Mouse (Mus musculus) MEL-GATA-1-ER (cell line): Measurements from ENCODE around the gene Tm9sf1.

ENCODE experiments used
- DNase-seq: peaks from one replicate; pipeline ENCODE4 v3.0.0-alpha.2; 2012; ENCODE audit warnings: low read depth; ENCODE audit errors: extremely low read depth

The Tm9sf1 gene

DNA sequence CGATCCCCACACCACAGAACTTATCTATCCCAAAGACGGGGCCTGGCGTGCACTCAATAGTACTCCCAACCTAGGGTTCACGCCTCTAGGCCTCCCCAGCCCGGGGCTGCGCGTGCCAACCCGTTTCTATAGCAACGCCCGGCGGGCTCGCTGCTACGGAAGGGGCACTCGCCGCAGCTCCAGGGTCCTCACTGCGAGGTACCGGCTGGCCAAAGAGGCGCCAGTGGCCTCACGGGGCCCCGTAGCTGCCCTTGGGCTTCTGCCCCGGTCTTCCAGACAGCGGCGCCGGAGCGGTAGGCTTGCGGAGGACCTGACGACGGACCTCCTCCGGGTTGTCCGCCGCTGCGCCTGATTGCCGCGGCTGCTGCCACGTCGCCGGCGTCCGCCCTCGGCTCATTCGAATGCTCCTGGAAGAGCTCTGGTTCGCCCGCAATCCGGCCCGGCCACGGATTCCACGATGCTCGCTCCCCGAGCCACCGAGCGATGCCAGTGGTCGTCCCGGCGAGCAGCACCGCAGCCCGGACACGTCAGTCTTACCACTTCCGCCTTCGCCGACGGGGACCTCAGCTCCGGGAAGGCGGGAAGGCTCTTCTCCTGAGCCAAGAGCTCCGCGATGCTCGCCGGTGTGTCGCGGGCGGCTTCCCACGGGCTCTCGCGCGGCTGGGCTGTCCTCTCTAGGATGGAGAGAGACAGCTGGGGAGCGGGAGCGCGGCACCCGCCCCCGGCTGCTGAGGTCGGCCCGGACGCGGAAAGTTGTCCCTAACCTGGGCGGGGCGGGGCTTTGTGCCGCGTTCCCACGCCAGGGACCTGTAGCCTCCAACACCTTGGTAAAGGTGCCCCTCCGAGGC is at the start of gene Tm9sf1:
Gene Tm9sf1, minus strand, starts transcription at position 747 of the 848 bp plus-strand sequence.
- DNase-seq: peak; percentile 60

GRCm38 (mm10) chr14:55689433-55689832 is 45.8 kb upstream of the Tm9sf1 start:
- DNase-seq: no peak

- DNase-seq: no peak
These were observed 38.5 kb upstream of the Tm9sf1 start for GRCm38 (mm10) chr14:55682118-55682493.

- peak; percentile 94 for DNase-seq
These were observed 37.8 kb upstream of the Tm9sf1 start, which contains the start of gene Tinf2 for GRCm38 (mm10) chr14:55681160-55682117. Gene Tinf2 (minus strand): TSS chr14:55681820.

DNA sequence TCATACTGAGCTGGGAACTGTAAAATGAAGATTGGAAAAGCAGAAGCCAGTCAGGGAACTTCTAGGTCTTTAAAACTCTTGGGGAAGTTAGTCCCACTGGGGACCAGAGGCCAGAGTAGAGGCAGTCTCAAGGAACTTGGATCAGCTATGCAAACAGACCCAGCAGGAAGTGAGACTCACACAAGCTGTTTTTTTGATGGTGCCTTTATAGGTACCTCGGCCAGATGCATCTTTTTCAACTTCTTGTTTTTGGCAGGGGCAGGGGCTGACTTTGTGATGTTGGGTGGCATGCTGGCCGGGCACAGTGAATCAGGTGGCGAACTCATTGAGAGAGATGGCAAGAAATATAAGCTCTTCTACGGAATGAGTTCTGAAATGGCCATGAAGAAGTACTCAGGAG is 34.0 kb upstream of the Tm9sf1 start:
- DNase-seq: no peak

- no peak for DNase-seq
These were observed 29.1 kb upstream of the Tm9sf1 start for GRCm38 (mm10) chr14:55672741-55673060.

DNA sequence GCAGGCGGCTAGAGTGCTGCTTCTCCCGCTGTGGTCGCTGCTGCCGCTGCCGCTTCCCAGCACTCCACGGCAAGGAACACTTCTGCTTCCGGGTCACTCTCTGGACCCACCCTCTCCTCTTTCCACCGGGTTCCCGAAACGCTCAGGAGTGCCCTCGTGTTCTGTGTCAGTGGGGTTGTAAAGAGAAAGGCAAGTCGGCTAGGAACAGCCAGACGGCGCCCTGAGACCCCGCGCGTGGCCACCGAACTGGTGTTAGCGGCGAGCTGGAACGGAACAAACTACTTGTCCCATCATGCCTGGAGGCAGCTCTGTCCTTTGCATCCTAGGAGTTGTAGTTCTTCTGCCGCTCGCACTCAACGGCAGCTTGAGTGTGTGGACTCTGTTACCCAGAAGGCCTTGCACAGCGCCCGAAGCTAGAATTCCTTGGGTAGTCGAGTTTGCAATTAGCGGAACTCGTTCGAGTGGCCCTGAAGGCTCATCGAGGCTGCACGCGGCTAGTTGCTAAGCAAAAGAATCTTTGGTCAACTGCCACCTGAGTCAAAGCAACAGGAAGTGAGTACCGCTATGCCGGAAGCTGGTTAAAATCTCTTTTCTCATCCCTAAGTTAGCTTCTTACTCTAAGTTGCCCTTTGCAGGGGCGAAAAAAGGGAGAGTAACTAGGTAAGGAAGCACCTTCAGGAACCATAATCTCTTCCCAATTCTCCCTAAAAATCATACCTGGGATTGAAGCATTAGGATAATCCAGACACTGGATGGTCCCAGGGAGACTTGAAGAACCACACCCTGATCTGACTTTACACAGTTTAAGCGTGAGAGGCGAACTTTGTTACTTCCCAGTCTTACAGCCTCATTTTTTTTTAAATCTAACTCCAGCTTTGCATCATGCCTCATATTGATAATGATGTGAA is 28.5 kb upstream of the Tm9sf1 start, which contains the start of the genes Gmpr2 and Nedd8:
Gene Gmpr2, plus strand, starts transcription at position 109 of the 908 bp plus-strand sequence.
Gene Nedd8, minus strand, starts transcription at position 292 of the 908 bp plus-strand sequence.
- peak; percentile 99 for DNase-seq

DNA sequence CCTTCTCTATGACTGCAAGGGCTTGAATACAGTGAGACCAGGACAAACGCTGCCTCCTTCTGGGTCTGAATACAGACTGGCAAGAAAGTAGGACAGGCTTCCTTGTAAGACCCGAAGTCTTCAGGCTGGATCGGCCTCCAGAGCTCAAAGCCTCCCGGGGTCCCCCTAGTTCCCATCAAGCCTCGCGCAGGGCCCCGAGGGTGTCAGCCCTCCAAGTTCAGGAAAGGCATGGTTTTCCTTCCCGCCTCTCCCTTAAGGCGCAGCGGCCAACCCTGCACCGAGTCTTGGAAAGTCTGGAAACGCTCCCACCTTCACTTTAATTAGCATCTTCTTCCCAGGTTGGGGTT is 27.9 kb upstream of the Tm9sf1 start:
- no peak for DNase-seq

DNA sequence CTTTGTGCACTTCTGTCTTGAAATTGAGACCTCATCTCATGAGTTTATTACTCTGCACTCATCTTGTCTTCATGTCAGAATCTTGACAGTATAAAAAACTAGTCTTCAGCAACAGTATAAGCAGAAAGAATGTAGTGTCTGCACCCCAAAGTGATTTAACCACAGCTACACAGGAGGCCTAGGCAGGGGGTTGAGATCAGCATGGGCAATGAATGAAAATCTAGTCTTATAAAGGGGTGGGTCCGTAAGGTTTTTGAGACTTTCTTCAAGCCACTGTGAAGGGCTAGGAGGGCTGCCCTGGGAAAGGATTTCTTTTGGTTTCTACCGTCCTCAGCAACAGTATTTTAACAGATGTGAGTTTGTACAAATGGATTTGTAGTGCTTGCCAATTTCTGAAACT is 17.0 kb upstream of the Tm9sf1 start:
- DNase-seq: no peak

DNA sequence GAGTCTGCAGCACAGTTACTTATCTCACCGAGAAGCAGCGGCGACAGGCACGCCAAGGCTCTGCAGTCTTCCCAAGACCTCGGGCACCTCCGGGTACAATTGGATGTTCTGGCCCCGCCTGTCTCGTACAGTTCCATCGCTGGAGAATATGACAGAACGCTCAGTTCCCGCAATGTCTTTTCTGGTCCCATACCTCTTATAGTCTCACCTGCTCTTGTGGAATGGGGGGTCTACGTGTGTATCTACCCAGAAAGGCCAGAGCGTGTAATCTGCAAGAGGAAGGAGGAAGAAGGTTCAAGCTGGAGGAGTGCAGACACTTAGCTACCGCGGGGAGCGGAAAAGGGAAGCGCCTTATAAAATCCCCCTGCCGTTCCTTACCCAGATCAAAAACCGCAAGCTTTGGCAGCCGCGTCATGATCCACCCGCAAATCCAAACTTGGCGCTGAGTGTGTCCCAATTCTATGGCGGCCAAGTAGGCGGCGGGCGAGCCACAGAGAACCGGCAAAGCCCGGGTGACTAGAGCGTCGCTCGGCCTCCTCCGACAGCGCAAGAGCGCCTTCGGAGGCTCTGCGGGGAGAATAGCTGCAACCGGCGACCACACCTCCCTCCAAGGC is 16.5 kb upstream of the Tm9sf1 start, which contains the start of gene Mdp1:
Gene Mdp1, minus strand, starts transcription at position 549 of the 614 bp plus-strand sequence.
- DNase-seq: peak; percentile 69

DNA sequence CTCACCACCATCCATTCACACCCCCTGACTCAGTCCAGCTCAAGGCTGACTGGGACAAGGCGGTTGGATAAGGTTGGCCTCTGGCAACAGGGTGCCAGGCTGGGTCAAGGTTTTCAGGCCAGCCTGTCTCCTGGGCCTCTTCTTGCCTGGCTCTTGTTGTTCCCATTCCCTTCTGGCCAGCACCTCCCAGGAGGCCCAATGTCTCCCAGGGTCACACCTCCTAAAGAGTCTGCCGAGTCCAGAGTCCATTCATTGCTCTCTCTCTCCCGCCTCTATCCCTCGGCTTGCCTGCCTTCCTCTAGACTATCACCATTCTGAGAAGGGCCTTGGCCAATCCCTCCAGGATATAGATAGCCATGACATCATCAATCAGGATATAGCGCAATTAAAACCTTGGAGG is 14.4 kb upstream of the Tm9sf1 start:
- no peak for DNase-seq

DNA sequence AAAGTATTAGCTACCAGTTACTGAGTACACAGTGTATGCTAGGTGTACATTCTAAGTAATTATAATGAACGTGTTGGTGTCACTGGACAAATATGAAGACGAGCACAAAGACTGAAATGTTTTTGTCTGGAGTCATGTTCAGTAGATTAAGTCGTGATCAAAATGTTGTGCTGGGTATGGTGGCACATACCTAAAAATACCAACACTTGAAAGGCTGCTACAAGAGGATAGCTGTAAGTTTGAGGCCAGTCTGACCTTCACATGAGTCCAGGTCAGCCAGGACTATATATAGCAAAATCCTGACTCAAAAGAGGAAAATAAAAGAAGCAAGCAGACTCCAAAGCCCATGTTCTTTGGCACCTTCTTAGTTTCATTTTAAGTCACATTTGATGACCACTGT is 13.3 kb upstream of the Tm9sf1 start:
- DNase-seq: no peak

GRCm38 (mm10) chr14:55651528-55651927 is 7.9 kb upstream of the Tm9sf1 start:
- no peak for DNase-seq

GRCm38 (mm10) chr14:55649884-55650283 is 6.3 kb upstream of the Tm9sf1 start, which contains the start of gene Tssk4:
Gene Tssk4 (plus strand): TSS chr14:55650184.
- no peak for DNase-seq

DNA sequence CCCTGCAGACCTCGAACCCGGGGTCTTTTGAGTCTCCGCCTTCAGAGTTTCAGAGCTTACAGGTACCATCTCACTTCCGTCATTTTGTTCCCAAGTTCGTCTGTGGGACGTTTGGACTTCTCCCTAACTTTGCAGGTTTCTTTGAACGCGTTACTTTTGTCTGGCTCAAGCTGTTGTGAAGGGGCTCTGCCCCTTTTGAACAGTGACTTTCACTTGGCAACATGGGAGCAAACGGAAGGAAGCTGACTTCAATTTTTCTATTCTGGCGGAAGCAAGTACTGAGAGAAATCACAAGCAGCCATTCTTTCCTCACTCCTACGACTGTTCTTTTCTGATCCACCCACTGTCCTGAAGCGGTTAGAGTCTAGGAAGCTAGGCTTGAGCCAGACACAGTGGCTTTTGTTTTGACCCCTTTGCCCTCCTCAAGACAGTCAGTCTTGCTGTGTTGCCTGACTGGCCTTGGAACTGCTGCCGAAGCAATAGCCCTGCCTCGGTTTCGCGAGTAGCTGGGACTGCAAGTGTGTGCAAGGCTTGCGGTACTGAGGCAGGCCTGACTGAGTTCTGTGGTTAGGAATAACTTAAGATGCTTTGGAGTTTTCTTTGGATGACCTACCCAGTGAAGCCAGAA is 769 bp upstream of the Tm9sf1 start:
- no peak for DNase-seq

GRCm38 (mm10) chr14:55642679-55643059 is 937 bp downstream of the Tm9sf1 start:
- no peak for DNase-seq

- no peak for DNase-seq
These were observed 2.3 kb downstream of the Tm9sf1 start for GRCm38 (mm10) chr14:55641291-55641690.

GRCm38 (mm10) chr14:55640816-55641215 is 2.8 kb downstream of the Tm9sf1 start:
- no peak for DNase-seq

- DNase-seq: no peak
These were observed 5.8 kb downstream of the Tm9sf1 start, which contains the start of gene Gm49378 for GRCm38 (mm10) chr14:55637795-55638194. Gene Gm49378 (minus strand): TSS chr14:55637895.

DNA sequence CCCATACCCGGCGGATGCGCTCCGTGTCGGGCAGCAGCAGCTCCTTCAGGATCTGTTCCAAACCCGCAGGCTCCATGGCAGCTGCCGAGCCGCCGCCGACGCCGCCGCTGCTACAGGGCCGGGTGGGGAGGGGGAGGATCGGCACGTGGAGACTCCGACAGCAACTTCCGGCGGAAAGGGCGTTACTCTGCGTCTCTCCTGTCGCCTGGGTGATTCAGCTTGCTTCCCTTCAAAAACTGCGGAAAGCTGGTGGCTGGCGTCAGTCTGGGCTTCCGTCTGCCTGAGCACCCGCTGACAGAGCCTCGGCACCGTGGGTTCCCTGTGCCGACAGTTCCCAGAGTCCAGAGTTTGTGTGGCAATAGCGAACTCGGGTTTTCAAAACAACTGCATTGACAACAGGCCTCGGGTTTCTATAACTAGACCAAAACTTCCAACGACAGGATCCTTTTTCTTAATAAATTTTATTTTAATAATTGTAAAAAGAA is 8.0 kb downstream of the Tm9sf1 start, which contains the start of gene Ipo4:
Gene Ipo4, minus strand, starts transcription at position 435 of the 485 bp plus-strand sequence.
- DNase-seq: peak; percentile 84
